Mouse (Mus musculus): ENCODE results near the gene Tnfaip8l3. TPM values are rescaled to one million over a fixed set of nuclear protein-coding genes. Genes with fewer than 3 reads are reported as not detected.

Gene Tnfaip8l3
- total RNA-seq (2012; rRNA removed) = 0.05 and 0.36 TPM in 2 replicates

GRCm38 (mm10) chr9:54068032-54068649, at the start of gene Tnfaip8l3:
Gene Tnfaip8l3 (minus strand): TSS chr9:54068388.
- peaks cover 4% of the 10 kb centered on the region in 2 experiments; a peak in 3 of 4 replicates for H3K4me1 ChIP-seq (ENCODE audit: control insufficient read depth in 2 of 2, insufficient read depth in 2 of 2, low read length in 2 of 2, poor library complexity in 1 of 2)
- in situ Hi-C loops (cut with MboI; ENCODE audit: low sequenced_read_pairs in 2 of 2, unreplicated experiment in 2 of 2) = no loop called here
- no peaks in the 10 kb centered on the region for H3K36me3 ChIP-seq (ENCODE audit: control insufficient read depth, insufficient read depth, low read length, poor library complexity, severe bottlenecking)
- H3K9me3 ChIP-seq (ENCODE audit: control insufficient read depth, insufficient read depth, low read depth, low read length) = no peaks in the 10 kb centered on the region
- no peak for DNase-seq (ENCODE audit: low read depth, low spot score)
- no peak for TF ChIP-seq CHD2 (IDR thresholded peaks at IDR 0.05; ENCODE audit: low read depth, low read length)
- no peak for TF ChIP-seq HCFC1 (IDR thresholded peaks at IDR 0.05; ENCODE audit: borderline replicate concordance, insufficient read depth, low read length)
- no peak for TF ChIP-seq ZC3H11A (IDR thresholded peaks at IDR 0.05; ENCODE audit: borderline replicate concordance, low read depth, low read length)
- no peak for TF ChIP-seq MAFK (IDR thresholded peaks at IDR 0.05; ENCODE audit: insufficient read depth, low read depth, low read length)
- TF ChIP-seq ZNF384 (IDR thresholded peaks at IDR 0.05; ENCODE audit: low read depth, low read length) = no peak
- no peak within 1 kb of the TSS for H3K27ac ChIP-seq (ENCODE audit: insufficient read depth, low read depth, low read length, poor library complexity, severe bottlenecking)
- peak within 1 kb of the TSS; percentile 62 for H3K9ac ChIP-seq (ENCODE audit: insufficient read depth, low read depth, low read length, poor library complexity, severe bottlenecking)
- H3K4me3 ChIP-seq (ENCODE audit: insufficient read depth in 1 of 2, low read depth in 1 of 2, low read length in 2 of 2, poor library complexity in 1 of 2, severe bottlenecking in 1 of 2) = peak within 1 kb of the TSS; percentile 68 to 78

GRCm38 (mm10) chr9:54112726-54113125, 44.5 kb upstream of the Tnfaip8l3 start:
- DNase-seq (ENCODE audit: low read depth, low spot score) = no peak
- Histone ChIP-seq H3K9ac (ENCODE audit: insufficient read depth, low read depth, low read length, poor library complexity, severe bottlenecking) (no peak overlapping the region), H3K9me3 (ENCODE audit: control insufficient read depth, insufficient read depth, low read depth, low read length) (no peaks in the 10 kb centered on the region; the same call in 1 of the 2 replicates), H3K27ac (ENCODE audit: insufficient read depth, low read depth, low read length, poor library complexity, severe bottlenecking) (no peak overlapping the region), H3K4me1 (ENCODE audit: control insufficient read depth in 2 of 2, insufficient read depth in 2 of 2, low read length in 2 of 2, poor library complexity in 1 of 2) (no peaks in the 10 kb centered on the region), H3K4me3 (ENCODE audit: insufficient read depth in 1 of 2, low read depth in 1 of 2, low read length in 2 of 2, poor library complexity in 1 of 2, severe bottlenecking in 1 of 2) (no peak overlapping the region), H3K36me3 (ENCODE audit: control insufficient read depth, insufficient read depth, low read length, poor library complexity, severe bottlenecking) (no peaks in the 10 kb centered on the region)
- in situ Hi-C loops (cut with MboI; ENCODE audit: low sequenced_read_pairs in 2 of 2, unreplicated experiment in 2 of 2) = loop anchor here (5.0 to 25.0 kb wide), 3 partner anchors 118 to 225 kb away; no protein-coding TSS in a partner anchor
- TF ChIP-seq ZC3H11A (IDR thresholded peaks at IDR 0.05; ENCODE audit: borderline replicate concordance, low read depth, low read length) = peak; percentile 93
- no peak for TF ChIP-seq ZNF384 (IDR thresholded peaks at IDR 0.05; ENCODE audit: low read depth, low read length)
- TF ChIP-seq MAFK (IDR thresholded peaks at IDR 0.05; ENCODE audit: insufficient read depth, low read depth, low read length) = no peak
- TF ChIP-seq HCFC1 (IDR thresholded peaks at IDR 0.05; ENCODE audit: borderline replicate concordance, insufficient read depth, low read length) = no peak

- in situ Hi-C loops (cut with MboI; ENCODE audit: low sequenced_read_pairs in 2 of 2, unreplicated experiment in 2 of 2) = no loop called here
- no peak for TF ChIP-seq ZNF384 (IDR thresholded peaks at IDR 0.05; ENCODE audit: low read depth, low read length)
- no peak for TF ChIP-seq CHD2 (IDR thresholded peaks at IDR 0.05; ENCODE audit: low read depth, low read length)
- no peak for TF ChIP-seq HCFC1 (IDR thresholded peaks at IDR 0.05; ENCODE audit: borderline replicate concordance, insufficient read depth, low read length)
- no peak for TF ChIP-seq MAFK (IDR thresholded peaks at IDR 0.05; ENCODE audit: insufficient read depth, low read depth, low read length)
- TF ChIP-seq ZC3H11A (IDR thresholded peaks at IDR 0.05; ENCODE audit: borderline replicate concordance, low read depth, low read length) = no peak
- Histone ChIP-seq H3K9ac (ENCODE audit: insufficient read depth, low read depth, low read length, poor library complexity, severe bottlenecking) (no peak overlapping the region), H3K4me1 (ENCODE audit: control insufficient read depth in 2 of 2, insufficient read depth in 2 of 2, low read length in 2 of 2, poor library complexity in 1 of 2) (peaks cover 4 to 10% of the 10 kb centered on the region in 2 experiments; a peak in 3 of 4 replicates), H3K27ac (ENCODE audit: insufficient read depth, low read depth, low read length, poor library complexity, severe bottlenecking) (no peak overlapping the region), H3K4me3 (ENCODE audit: insufficient read depth in 1 of 2, low read depth in 1 of 2, low read length in 2 of 2, poor library complexity in 1 of 2, severe bottlenecking in 1 of 2) (no peak overlapping the region), H3K9me3 (ENCODE audit: control insufficient read depth, insufficient read depth, low read depth, low read length) (no peaks in the 10 kb centered on the region), H3K36me3 (ENCODE audit: control insufficient read depth, insufficient read depth, low read length, poor library complexity, severe bottlenecking) (no peaks in the 10 kb centered on the region)
- DNase-seq (ENCODE audit: low read depth, low spot score) = no peak
Measured at GRCm38 (mm10) chr9:54098636-54099035, 30.4 kb upstream of the Tnfaip8l3 start.

GRCm38 (mm10) chr9:54097091-54097490, 28.9 kb upstream of the Tnfaip8l3 start:
- Histone ChIP-seq H3K4me3 (ENCODE audit: insufficient read depth in 1 of 2, low read depth in 1 of 2, low read length in 2 of 2, poor library complexity in 1 of 2, severe bottlenecking in 1 of 2) (no peak overlapping the region), H3K4me1 (ENCODE audit: control insufficient read depth in 2 of 2, insufficient read depth in 2 of 2, low read length in 2 of 2, poor library complexity in 1 of 2) (peaks cover 4 to 10% of the 10 kb centered on the region in 2 experiments; a peak in 3 of 4 replicates), H3K27ac (ENCODE audit: insufficient read depth, low read depth, low read length, poor library complexity, severe bottlenecking) (no peak overlapping the region), H3K36me3 (ENCODE audit: control insufficient read depth, insufficient read depth, low read length, poor library complexity, severe bottlenecking) (no peaks in the 10 kb centered on the region), H3K9ac (ENCODE audit: insufficient read depth, low read depth, low read length, poor library complexity, severe bottlenecking) (no peak overlapping the region), H3K9me3 (ENCODE audit: control insufficient read depth, insufficient read depth, low read depth, low read length) (no peaks in the 10 kb centered on the region)
- no peak for DNase-seq (ENCODE audit: low read depth, low spot score)
- TF ChIP-seq ZNF384 (IDR thresholded peaks at IDR 0.05; ENCODE audit: low read depth, low read length) (no peak), ZC3H11A (IDR thresholded peaks at IDR 0.05; ENCODE audit: borderline replicate concordance, low read depth, low read length) (no peak), HCFC1 (IDR thresholded peaks at IDR 0.05; ENCODE audit: borderline replicate concordance, insufficient read depth, low read length) (no peak), CHD2 (IDR thresholded peaks at IDR 0.05; ENCODE audit: low read depth, low read length) (no peak), MAFK (IDR thresholded peaks at IDR 0.05; ENCODE audit: insufficient read depth, low read depth, low read length) (no peak)
- in situ Hi-C loops (cut with MboI; ENCODE audit: low sequenced_read_pairs in 2 of 2, unreplicated experiment in 2 of 2) = no loop called here
